Mouse (Mus musculus) spleen, postnatal 36 days (tissue): ENCODE results near the gene Tmem260.

Source experiments
- DNase-seq, 2 experiments: peaks; one replicate each; pipeline ENCODE4 v3.0.0; 2022; ENCODE audit warnings: low spot score in 2 of 2, mixed read lengths in 1 of 2

Tmem260 gene

GRCm38 (mm10) chr14:48553216-48553615 is 107.3 kb downstream of the Tmem260 start:
- no peak for DNase-seq

DNA sequence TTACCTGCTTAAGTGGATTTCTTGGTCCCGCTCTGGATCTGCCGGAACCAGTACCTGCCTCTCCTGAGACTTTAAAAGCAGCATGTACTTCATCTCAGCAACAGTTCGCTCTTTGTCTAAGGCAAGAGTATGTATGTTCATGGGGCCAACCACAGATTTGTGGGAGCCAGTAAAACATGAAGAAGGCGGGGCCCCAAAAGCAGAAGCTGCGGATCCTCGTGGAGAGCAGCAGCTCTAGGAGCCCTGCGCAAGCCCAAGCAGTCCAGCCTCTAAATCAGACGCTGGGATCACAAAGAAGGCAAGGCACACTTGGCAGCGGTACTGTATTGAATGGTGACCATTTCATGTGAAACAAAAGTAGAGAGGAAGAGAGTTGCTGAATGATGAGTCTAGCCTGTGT is 107.8 kb downstream of the Tmem260 start:
- no peak for DNase-seq

- DNase-seq, result no peak
Measured at GRCm38 (mm10) chr14:48558975-48559374, 113.1 kb downstream of the Tmem260 start.

DNA sequence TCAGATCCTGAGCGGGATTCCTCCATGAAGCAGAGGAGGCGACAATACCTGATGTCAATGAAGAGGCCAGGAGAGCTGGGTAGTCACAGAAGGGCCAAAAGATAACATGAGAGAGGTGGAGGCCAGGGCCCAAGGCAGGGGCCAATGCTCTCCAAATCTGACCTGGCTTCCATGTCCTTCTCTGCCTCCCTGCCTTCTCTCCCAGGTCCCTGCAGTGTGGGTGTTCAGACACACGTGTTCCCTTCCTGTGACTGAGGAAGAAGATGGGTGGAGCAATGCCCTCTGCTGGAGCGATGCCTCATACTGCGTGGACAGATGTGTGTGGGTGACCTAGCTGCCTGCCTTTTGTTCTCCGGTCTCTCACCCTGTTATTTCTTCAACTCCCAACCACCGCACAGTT is 113.8 kb downstream of the Tmem260 start:
- no peak for DNase-seq

DNA sequence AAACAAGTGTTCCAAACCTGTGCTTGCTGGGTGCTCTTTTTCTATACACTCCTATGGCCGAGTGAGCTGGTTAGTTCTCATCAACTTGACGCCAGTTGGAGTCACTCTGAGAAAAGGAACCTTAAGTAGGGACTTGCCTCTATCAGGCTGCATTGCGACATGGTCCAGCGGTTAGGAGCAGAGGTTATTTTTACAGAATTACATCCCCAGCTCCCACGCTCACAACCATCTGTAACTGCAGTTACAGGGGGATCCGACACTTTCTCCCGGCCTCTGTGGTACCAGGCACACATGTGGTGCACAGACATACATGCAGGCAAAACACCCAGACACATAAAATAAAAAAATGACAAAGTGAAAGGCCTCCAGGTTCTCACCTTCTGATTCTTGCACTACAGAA is 120.7 kb downstream of the Tmem260 start:
- DNase-seq, result no peak
